Mouse (Mus musculus): ENCODE data around the gene Gdf3. TPM values are rescaled to one million over a fixed set of nuclear protein-coding genes. Genes with fewer than 3 reads are reported as not detected.
"Not testable (repeated sequence)": the region's sequence is repeated elsewhere in the genome, so short reads cannot be mapped to it uniquely, and the experiment has no call there.

Gene Gdf3
- not detected in 2 replicates for total RNA-seq (2014; rRNA removed)
- not detected in 2 replicates for polyA plus RNA-seq (2015; fragmentation: Nextera tagmentation; extraction: Ambion mirVana)

DNA sequence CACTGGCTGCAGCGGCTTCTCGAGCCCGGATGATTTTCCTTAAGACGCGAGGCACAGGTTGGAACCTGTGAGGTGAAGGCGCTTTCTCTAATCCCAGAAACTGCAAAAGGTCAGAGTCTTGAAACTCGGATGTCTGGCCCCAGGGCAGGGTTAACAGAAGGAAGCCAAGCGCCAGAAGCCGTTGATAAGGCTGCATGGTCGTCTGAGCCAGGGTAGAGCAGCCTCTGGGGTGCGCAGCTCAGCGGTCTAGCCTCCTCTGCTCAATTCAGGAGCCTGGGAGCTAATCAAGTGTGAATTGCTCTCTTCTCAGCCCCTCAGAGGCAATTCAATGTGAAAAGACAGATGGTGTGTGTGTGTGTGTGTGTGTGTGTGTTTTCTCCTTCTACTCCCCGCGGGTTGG lies at the start of gene Gdf3:
Gdf3 (minus strand) TSS at position 317 of the 400 bp plus-strand sequence.
- 56% methylated on average over 14 of the region's 14 CpGs for WGBS
- Histone ChIP-seq H3K4me3 (ENCODE audit: low read depth, low read length) (no peak within 1 kb of the TSS), H3K27me3 (ENCODE audit: insufficient read depth, low read length) (no peaks in the 10 kb centered on the region), H3K4me2 (ENCODE audit: low read depth) (no peak within 1 kb of the TSS), H3K9ac (no peak within 1 kb of the TSS), H3K4me1 (ENCODE audit: insufficient read depth) (no peaks in the 10 kb centered on the region), H3K36me3 (ENCODE audit: insufficient read depth) (no peaks in the 10 kb centered on the region), H3K9me3 (ENCODE audit: low read length) (no peaks in the 10 kb centered on the region), H3K27ac (ENCODE audit: low read depth, low read length) (no peak within 1 kb of the TSS)
- no peak for ATAC-seq
- no peak for DNase-seq
- TF ChIP-seq CTCF (IDR thresholded peaks at IDR 0.05; ENCODE audit: low read depth): no peak

DNA sequence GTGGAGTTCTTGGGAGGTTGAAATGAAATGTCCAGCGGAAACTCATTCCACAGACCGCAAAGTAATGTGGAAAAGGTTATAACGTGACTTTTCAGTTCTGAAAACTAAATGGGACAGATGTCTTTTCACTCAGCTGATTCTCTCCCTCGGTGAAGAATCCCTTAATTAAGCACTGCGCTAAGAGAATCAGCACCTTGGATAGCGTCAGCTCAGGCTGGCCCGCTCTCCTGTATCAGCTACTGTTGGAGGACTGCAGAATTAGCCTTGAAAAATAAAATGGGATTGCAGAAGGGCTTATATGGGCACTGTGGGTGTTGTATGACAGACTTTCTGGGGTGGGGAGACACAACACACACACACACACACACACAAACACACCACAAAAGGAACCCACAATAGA lies 49.7 kb upstream of the Gdf3 start:
- Histone ChIP-seq H3K9ac (no peak overlapping the region), H3K9me3 (ENCODE audit: low read length) (no peaks in the 10 kb centered on the region), H3K4me3 (ENCODE audit: low read depth, low read length) (no peak overlapping the region), H3K27me3 (ENCODE audit: insufficient read depth, low read length) (no peaks in the 10 kb centered on the region; the same call in 1 of the 2 replicates), H3K27ac (ENCODE audit: low read depth, low read length) (no peak overlapping the region), H3K36me3 (ENCODE audit: insufficient read depth) (no peaks in the 10 kb centered on the region), H3K4me1 (ENCODE audit: insufficient read depth) (no peaks in the 10 kb centered on the region), H3K4me2 (ENCODE audit: low read depth) (no peak overlapping the region)
- TF ChIP-seq CTCF (IDR thresholded peaks at IDR 0.05; ENCODE audit: low read depth): no peak
- DNase-seq: no peak
- ATAC-seq: no peak
- WGBS: 20% methylated on average over 7 of the region's 7 CpGs

DNA sequence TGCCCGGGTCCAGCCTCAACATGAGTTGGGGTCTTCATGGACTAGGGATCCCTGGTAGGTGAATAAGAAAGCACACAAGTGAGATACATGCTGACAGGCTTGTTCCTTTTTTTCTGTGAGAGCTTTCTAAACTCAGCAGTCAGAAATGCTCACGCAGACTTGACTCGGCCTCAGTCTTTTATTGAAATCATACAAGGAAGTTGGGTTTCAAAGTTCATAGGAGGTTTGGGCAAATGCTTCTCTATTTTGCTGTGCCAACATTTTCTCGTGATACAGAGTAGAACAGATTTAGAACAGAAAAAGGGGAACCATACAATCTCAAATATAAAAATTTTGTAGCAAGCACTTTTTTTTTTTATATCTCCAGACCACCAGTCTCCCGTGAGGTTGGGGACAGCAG lies 47.7 kb upstream of the Gdf3 start:
- H3K36me3 ChIP-seq (ENCODE audit: insufficient read depth): no peaks in the 10 kb centered on the region
- H3K4me3 ChIP-seq (ENCODE audit: low read depth, low read length): no peak overlapping the region
- WGBS: 81% methylated on average over 5 of the region's 5 CpGs
- H3K4me2 ChIP-seq (ENCODE audit: low read depth): no peak overlapping the region
- no peaks in the 10 kb centered on the region for H3K4me1 ChIP-seq (ENCODE audit: insufficient read depth)
- no peak for TF ChIP-seq CTCF (IDR thresholded peaks at IDR 0.05; ENCODE audit: low read depth)
- no peak overlapping the region for H3K27ac ChIP-seq (ENCODE audit: low read depth, low read length)
- no peak overlapping the region for H3K9ac ChIP-seq
- no peaks in the 10 kb centered on the region; the same call in 1 of the 2 replicates for H3K27me3 ChIP-seq (ENCODE audit: insufficient read depth, low read length)
- ATAC-seq (no peak), DNase-seq (no peak)
- H3K9me3 ChIP-seq (ENCODE audit: low read length): no peaks in the 10 kb centered on the region

- 78% methylated on average over 6 of the region's 6 CpGs for WGBS
Observed at GRCm38 (mm10) chr6:122654301-122654700, 44.4 kb upstream of the Gdf3 start.

DNA sequence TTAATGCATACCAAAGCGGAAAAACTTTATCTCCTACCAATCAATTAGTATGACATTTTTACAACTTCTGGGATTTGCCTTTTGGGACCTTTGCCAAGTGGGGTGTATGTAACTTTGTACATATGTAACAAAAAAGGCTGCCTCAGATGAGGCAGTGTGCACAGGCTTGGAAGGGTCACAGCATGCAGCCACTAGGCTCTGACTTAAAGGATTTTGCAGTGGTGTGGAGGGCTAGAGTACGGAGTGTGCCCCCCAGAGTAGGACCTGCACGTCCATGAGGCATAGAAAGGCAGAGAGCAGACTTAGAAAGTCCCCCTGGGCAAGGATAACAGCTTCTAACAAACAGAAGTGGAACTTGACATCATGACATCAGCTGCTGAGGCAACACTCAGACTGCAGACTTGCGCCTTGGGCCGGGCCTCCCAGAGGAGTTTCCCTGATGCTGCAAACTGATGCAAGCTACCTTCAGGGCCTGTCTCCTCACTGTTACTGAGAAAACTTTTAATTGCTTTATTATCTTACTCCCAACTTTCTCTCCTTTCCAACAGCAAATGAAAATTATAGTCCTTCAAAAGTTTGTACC lies 40.6 kb upstream of the Gdf3 start:
- ATAC-seq: no peak
- Histone ChIP-seq H3K4me1 (ENCODE audit: insufficient read depth) (no peaks in the 10 kb centered on the region), H3K4me3 (ENCODE audit: low read depth, low read length) (no peak overlapping the region), H3K36me3 (ENCODE audit: insufficient read depth) (no peaks in the 10 kb centered on the region), H3K4me2 (ENCODE audit: low read depth) (no peak overlapping the region), H3K27ac (ENCODE audit: low read depth, low read length) (no peak overlapping the region), H3K9me3 (ENCODE audit: low read length) (no peaks in the 10 kb centered on the region), H3K9ac (no peak overlapping the region), H3K27me3 (ENCODE audit: insufficient read depth, low read length) (no peaks in the 10 kb centered on the region)
- 73% methylated on average over 5 of the region's 5 CpGs for WGBS
- TF ChIP-seq CTCF (IDR thresholded peaks at IDR 0.05; ENCODE audit: low read depth): no peak
- no peak for DNase-seq

More at GRCm38 (mm10) chr6:122654301-122654700, 44.4 kb upstream of the Gdf3 start:
- Histone ChIP-seq H3K9me3 (ENCODE audit: low read length) (no peaks in the 10 kb centered on the region), H3K9ac (no peak overlapping the region), H3K27ac (ENCODE audit: low read depth, low read length) (no peak overlapping the region), H3K4me1 (ENCODE audit: insufficient read depth) (no peaks in the 10 kb centered on the region), H3K27me3 (ENCODE audit: insufficient read depth, low read length) (no peaks in the 10 kb centered on the region), H3K4me2 (ENCODE audit: low read depth) (no peak overlapping the region), H3K4me3 (ENCODE audit: low read depth, low read length) (no peak overlapping the region), H3K36me3 (ENCODE audit: insufficient read depth) (no peaks in the 10 kb centered on the region)
- DNase-seq: no peak
- ATAC-seq: no peak
- no peak for TF ChIP-seq CTCF (IDR thresholded peaks at IDR 0.05; ENCODE audit: low read depth)

GRCm38 (mm10) chr6:122649903-122650302 lies 40.0 kb upstream of the Gdf3 start:
- 86% methylated on average over 3 of the region's 3 CpGs for WGBS
- Histone ChIP-seq H3K27me3 (ENCODE audit: insufficient read depth, low read length) (no peaks in the 10 kb centered on the region), H3K9me3 (ENCODE audit: low read length) (no peaks in the 10 kb centered on the region)

GRCm38 (mm10) chr6:122644196-122644595 lies 34.3 kb upstream of the Gdf3 start:
- 95% methylated on average over 20 of the region's 21 CpGs for WGBS
- not testable (repeated sequence) for H3K4me1 ChIP-seq (ENCODE audit: insufficient read depth); ATAC-seq

More at GRCm38 (mm10) chr6:122649903-122650302, 40.0 kb upstream of the Gdf3 start:
- Histone ChIP-seq H3K4me1 (ENCODE audit: insufficient read depth) (no peaks in the 10 kb centered on the region), H3K4me3 (ENCODE audit: low read depth, low read length) (no peak overlapping the region), H3K9ac (no peak overlapping the region), H3K36me3 (ENCODE audit: insufficient read depth) (no peaks in the 10 kb centered on the region), H3K4me2 (ENCODE audit: low read depth) (no peak overlapping the region), H3K27ac (ENCODE audit: low read depth, low read length) (no peak overlapping the region)
- no peak for DNase-seq
- ATAC-seq: no peak
- no peak for TF ChIP-seq CTCF (IDR thresholded peaks at IDR 0.05; ENCODE audit: low read depth)

DNA sequence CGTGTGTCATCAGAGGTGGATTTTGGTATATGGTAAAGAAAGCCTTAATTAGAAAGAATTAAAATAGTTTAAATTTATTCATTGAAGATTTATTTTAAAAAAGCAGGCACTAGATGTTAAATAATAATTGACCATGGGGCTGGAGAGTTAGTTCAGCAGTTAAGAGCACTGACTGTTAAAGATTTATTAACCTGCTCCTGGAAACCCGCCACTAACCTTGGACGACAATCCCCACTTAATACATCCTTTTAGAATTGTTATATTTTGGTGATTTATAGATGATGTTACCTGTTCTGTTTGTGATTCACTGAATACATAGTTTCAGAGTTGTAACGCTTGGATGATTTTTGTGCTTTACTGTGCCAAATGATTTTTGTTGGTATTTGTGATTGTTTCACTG lies 27.7 kb upstream of the Gdf3 start:
- H3K27ac ChIP-seq (ENCODE audit: low read depth, low read length); H3K27me3 ChIP-seq (ENCODE audit: insufficient read depth, low read length); DNase-seq; ATAC-seq; H3K4me2 ChIP-seq (ENCODE audit: low read depth); H3K9me3 ChIP-seq (ENCODE audit: low read length); H3K36me3 ChIP-seq (ENCODE audit: insufficient read depth); H3K4me3 ChIP-seq (ENCODE audit: low read depth, low read length); H3K9ac ChIP-seq; H3K4me1 ChIP-seq (ENCODE audit: insufficient read depth): not testable (repeated sequence)
- WGBS: 86% methylated on average over 4 of the region's 4 CpGs

More at GRCm38 (mm10) chr6:122644196-122644595, 34.3 kb upstream of the Gdf3 start:
- H3K9ac ChIP-seq; H3K27me3 ChIP-seq (ENCODE audit: insufficient read depth, low read length); H3K4me2 ChIP-seq (ENCODE audit: low read depth); DNase-seq; H3K9me3 ChIP-seq (ENCODE audit: low read length); H3K27ac ChIP-seq (ENCODE audit: low read depth, low read length); H3K4me3 ChIP-seq (ENCODE audit: low read depth, low read length); H3K36me3 ChIP-seq (ENCODE audit: insufficient read depth): not testable (repeated sequence)
